Mouse (Mus musculus) testis, postnatal 10 days (tissue): ENCODE measurements around the gene Man1b1.

Source experiments
- DNase-seq: peaks from one replicate; pipeline ENCODE4 v3.0.0; 2021; ENCODE audit warnings: low spot score

Man1b1 gene

GRCm38 (mm10) chr2:25332286-25333160 lies at the start of gene Man1b1:
Gene Man1b1, plus strand, starts transcription at chr2:25332338.
- DNase-seq: peak; percentile 100

GRCm38 (mm10) chr2:25285551-25285950 lies 46.6 kb upstream of the Man1b1 start:
- no peak for DNase-seq

GRCm38 (mm10) chr2:25286314-25286713 lies 45.8 kb upstream of the Man1b1 start:
- no peak for DNase-seq

GRCm38 (mm10) chr2:25286837-25287636 lies 45.1 kb upstream of the Man1b1 start:
- no peak for DNase-seq

GRCm38 (mm10) chr2:25287927-25288649 lies 44.0 kb upstream of the Man1b1 start, which contains the start of gene Tmem210:
Gene Tmem210, plus strand, starts transcription at chr2:25288145.
- DNase-seq: no peak

GRCm38 (mm10) chr2:25288734-25289345 lies 43.3 kb upstream of the Man1b1 start:
- no peak for DNase-seq

- peak; percentile 46 for DNase-seq
Observed at GRCm38 (mm10) chr2:25289651-25290050, 42.5 kb upstream of the Man1b1 start, which contains the start of gene Lrrc26. Gene Lrrc26, plus strand, starts transcription at chr2:25289915.

- peak; percentile 46 for DNase-seq
Observed at GRCm38 (mm10) chr2:25290101-25290815, 41.9 kb upstream of the Man1b1 start.

- DNase-seq: no peak
Observed at GRCm38 (mm10) chr2:25290816-25291130, 41.4 kb upstream of the Man1b1 start.

GRCm38 (mm10) chr2:25291184-25292053 lies 40.7 kb upstream of the Man1b1 start:
- DNase-seq: no peak

- no peak for DNase-seq
Observed at GRCm38 (mm10) chr2:25292054-25292544, 40.0 kb upstream of the Man1b1 start.

GRCm38 (mm10) chr2:25292856-25293255 lies 39.3 kb upstream of the Man1b1 start:
- peak; percentile 93 for DNase-seq

- DNase-seq: peak; percentile 47
Observed at GRCm38 (mm10) chr2:25293706-25294105, 38.4 kb upstream of the Man1b1 start.

- no peak for DNase-seq
Observed at GRCm38 (mm10) chr2:25297093-25297492, 35.0 kb upstream of the Man1b1 start.

GRCm38 (mm10) chr2:25298046-25298445 lies 34.1 kb upstream of the Man1b1 start:
- no peak for DNase-seq

GRCm38 (mm10) chr2:25303452-25303851 lies 28.7 kb upstream of the Man1b1 start:
- DNase-seq: no peak

- DNase-seq: no peak
Observed at GRCm38 (mm10) chr2:25303931-25304656, 28.0 kb upstream of the Man1b1 start.

GRCm38 (mm10) chr2:25304657-25305541 lies 27.2 kb upstream of the Man1b1 start:
- DNase-seq: peak; percentile 67
